Mouse (Mus musculus) heart, embryonic 12.5 days (tissue): ENCODE results near the gene Pde1c. TPM values are rescaled to one million over a fixed set of nuclear protein-coding genes. Genes with fewer than 3 reads are reported as not detected.

ENCODE experiments used
- ATAC-seq: fragments of 200-750 bp; cut with Nextera tagmentation; 2 replicates; pipeline ENCODE4 v1.8.0; 2017; ENCODE audit warnings: moderate TSS enrichment, moderate library complexity; ENCODE audit not compliant: insufficient number of reproducible peaks, low FRiP score
- H3K27ac ChIP-seq: fragments of 300-500 bp; sonication (generic); 2 replicates; pipeline ENCODE4 v1.5.1; 2016; ENCODE audit warnings: mild to moderate bottlenecking, moderate library complexity; ENCODE audit not compliant: poor library complexity, severe bottlenecking
- H3K27me3 ChIP-seq: fragments of 300-500 bp; sonication (generic); replicated peaks from 2 replicates; pipeline ENCODE4 v1.6.1; 2016; ENCODE audit warnings: mild to moderate bottlenecking, moderate library complexity
- H3K36me3 ChIP-seq: fragments of 300-500 bp; sonication (generic); 2 replicates; pipeline ENCODE4 v1.6.1; 2016; ENCODE audit warnings: mild to moderate bottlenecking, moderate library complexity
- H3K4me1 ChIP-seq: fragments of 300-500 bp; sonication (generic); replicated peaks from 2 replicates; pipeline ENCODE4 v1.6.1; 2016; ENCODE audit warnings: mild to moderate bottlenecking
- H3K4me2 ChIP-seq: fragments of 300-500 bp; sonication (generic); 2 replicates; pipeline ENCODE4 v1.6.1; 2016; ENCODE audit warnings: mild to moderate bottlenecking, moderate library complexity
- H3K4me3 ChIP-seq: fragments of 300-500 bp; sonication (generic); 2 replicates; pipeline ENCODE4 v1.5.1; 2016; ENCODE audit warnings: mild to moderate bottlenecking
- H3K9ac ChIP-seq: fragments of 300-500 bp; sonication (generic); 2 replicates; pipeline ENCODE4 v1.6.1; 2016; ENCODE audit warnings: mild to moderate bottlenecking, moderate library complexity
- H3K9me3 ChIP-seq: fragments of 300-500 bp; sonication (generic); replicated peaks from 2 replicates; pipeline ENCODE4 v1.6.1; 2016; ENCODE audit warnings: mild to moderate bottlenecking, moderate library complexity
- WGBS: fragments of 180-500 bp; shearing (Covaris S2); methylation state at CpG from one replicate; pipeline ENCODE4 v1.1.7; 2016; 5-methylcytosine and 5-hydroxymethylcytosine counted together
- polyA plus RNA-seq: library from polyadenylated mRNA; unstranded; fragments of >200 nt; fragmentation: Nextera tagmentation; extraction: Ambion mirVana; gene quantifications from 2 replicates; pipeline ENCODE4 v1.2.1, GENCODE M21; 2016

The Pde1c gene
- polyA plus RNA-seq, 1 experiment from 2014 or later = 2.7 TPM

DNA sequence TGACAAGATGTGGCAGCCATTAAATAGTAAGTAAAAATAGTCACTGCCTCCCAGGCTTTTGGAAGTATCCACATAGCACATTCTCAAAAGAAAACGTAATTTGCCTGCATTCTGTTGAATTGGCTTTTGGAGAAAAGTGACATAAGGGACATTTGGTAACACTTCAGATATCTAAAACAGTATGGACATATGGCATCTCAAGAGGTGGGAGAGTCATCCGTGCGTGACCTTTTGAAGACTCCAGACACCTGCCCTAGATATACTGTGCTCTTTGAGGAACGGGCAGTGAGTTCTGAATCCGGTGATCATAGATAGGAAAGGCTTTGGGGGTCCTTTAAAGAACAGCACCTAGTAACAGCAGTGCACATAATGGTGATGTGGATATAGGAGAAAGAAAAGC, 143.1 kb downstream of the Pde1c start:
- no peak for ATAC-seq
- H3K4me3 ChIP-seq = no peak overlapping the region
- H3K36me3 ChIP-seq = no peaks in the 10 kb centered on the region
- no peaks in the 10 kb centered on the region for H3K27me3 ChIP-seq
- H3K9ac ChIP-seq = no peak overlapping the region
- H3K4me2 ChIP-seq = no peak overlapping the region
- H3K4me1 ChIP-seq = no peaks in the 10 kb centered on the region
- no peak overlapping the region for H3K27ac ChIP-seq
- H3K9me3 ChIP-seq = no peaks in the 10 kb centered on the region
- WGBS = 77% methylated on average over 5 of the region's 5 CpGs

DNA sequence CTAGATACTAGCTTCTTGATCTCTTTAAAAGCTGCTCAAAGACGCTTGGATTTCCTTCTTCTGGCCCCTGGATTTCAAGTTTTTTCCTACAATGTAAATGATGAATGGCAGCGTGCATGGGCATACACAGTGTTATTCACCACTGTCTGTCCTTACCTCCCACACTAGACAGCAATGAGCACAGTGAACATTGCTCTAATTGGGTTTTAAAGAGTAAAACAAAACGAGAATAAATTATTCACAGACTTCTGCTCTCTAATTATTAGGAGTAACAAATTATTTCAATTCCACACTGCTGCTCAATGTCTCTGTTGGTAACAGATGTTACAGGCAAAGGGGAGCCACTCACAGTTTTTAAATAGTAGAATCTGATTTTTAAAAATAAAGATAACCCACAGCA, 146.0 kb downstream of the Pde1c start:
- no peak for ATAC-seq
- H3K36me3 ChIP-seq = no peaks in the 10 kb centered on the region
- no peaks in the 10 kb centered on the region for H3K9me3 ChIP-seq
- 73% methylated on average over 3 of the region's 3 CpGs for WGBS
- no peak overlapping the region for H3K9ac ChIP-seq
- no peak overlapping the region for H3K27ac ChIP-seq
- H3K4me1 ChIP-seq = no peaks in the 10 kb centered on the region
- no peak overlapping the region for H3K4me3 ChIP-seq
- H3K4me2 ChIP-seq = no peak overlapping the region
- H3K27me3 ChIP-seq = no peaks in the 10 kb centered on the region

DNA sequence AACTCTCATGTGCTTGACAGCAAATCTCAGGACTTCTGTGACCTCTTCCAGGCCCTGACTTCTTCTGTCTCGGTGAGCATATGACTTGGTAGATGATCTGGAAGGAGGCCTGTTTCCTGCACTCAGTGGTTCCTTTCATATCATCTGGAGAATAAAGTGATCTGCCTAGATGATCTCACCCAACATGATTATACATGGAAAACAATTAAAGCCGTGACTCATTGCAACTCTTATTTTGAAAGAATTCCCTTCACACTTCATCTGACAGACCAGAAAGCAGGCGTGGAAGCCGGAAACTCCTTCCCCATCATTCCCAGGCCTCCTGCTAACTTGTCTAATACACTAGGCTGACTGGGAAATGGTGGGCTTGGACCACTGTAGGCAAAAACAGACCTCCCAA, 152.7 kb downstream of the Pde1c start:
- Histone ChIP-seq H3K27ac (no peak overlapping the region), H3K4me2 (no peak overlapping the region), H3K27me3 (no peaks in the 10 kb centered on the region), H3K9me3 (no peaks in the 10 kb centered on the region), H3K9ac (no peak overlapping the region), H3K4me3 (no peak overlapping the region), H3K36me3 (no peaks in the 10 kb centered on the region), H3K4me1 (no peaks in the 10 kb centered on the region)
- ATAC-seq = no peak
- 64% methylated on average over 4 of the region's 4 CpGs for WGBS

DNA sequence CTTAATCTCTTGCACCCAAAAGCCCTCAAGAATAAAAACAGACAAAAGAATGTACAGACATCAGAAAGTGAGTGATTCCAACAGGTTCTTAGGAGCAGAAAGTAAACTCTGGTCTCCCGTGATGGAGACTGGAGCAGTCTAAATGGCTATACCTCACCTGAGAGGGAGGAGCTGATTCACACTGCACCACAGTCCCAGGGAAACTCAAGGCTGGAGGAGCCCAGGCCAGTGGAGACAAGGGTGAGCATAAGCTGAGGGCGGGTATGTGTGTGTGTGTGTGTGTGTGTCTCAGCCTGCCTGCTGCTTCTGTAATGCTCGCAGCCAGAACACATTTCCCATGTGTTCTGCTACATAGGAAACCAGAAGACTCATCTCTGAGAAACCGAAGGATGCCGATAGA, 179.7 kb downstream of the Pde1c start:
- H3K27ac ChIP-seq = no peak overlapping the region
- 0 out of 2 replicates have a peak, but pooled peaks cover 6% of the 10 kb centered on the region for H3K4me1 ChIP-seq
- no peak overlapping the region for H3K4me3 ChIP-seq
- no peaks in the 10 kb centered on the region for H3K9me3 ChIP-seq
- H3K36me3 ChIP-seq = no peaks in the 10 kb centered on the region
- H3K27me3 ChIP-seq = no peaks in the 10 kb centered on the region
- ATAC-seq = no peak
- no peak overlapping the region for H3K9ac ChIP-seq
- WGBS = 74% methylated on average over 5 of the region's 5 CpGs
- no peak overlapping the region for H3K4me2 ChIP-seq

- H3K27me3 ChIP-seq = no peaks in the 10 kb centered on the region
- ATAC-seq = no peak
- H3K27ac ChIP-seq = no peak overlapping the region
- no peak overlapping the region for H3K4me3 ChIP-seq
- no peak overlapping the region for H3K9ac ChIP-seq
- no peak overlapping the region for H3K4me2 ChIP-seq
- no peaks in the 10 kb centered on the region for H3K9me3 ChIP-seq
- peaks cover 17% of the 10 kb centered on the region for H3K4me1 ChIP-seq
- H3K36me3 ChIP-seq = no peaks in the 10 kb centered on the region
- 90% methylated on average over 3 of the region's 3 CpGs for WGBS
These were observed 192.5 kb downstream of the Pde1c start for GRCm38 (mm10) chr6:56376359-56376758.

DNA sequence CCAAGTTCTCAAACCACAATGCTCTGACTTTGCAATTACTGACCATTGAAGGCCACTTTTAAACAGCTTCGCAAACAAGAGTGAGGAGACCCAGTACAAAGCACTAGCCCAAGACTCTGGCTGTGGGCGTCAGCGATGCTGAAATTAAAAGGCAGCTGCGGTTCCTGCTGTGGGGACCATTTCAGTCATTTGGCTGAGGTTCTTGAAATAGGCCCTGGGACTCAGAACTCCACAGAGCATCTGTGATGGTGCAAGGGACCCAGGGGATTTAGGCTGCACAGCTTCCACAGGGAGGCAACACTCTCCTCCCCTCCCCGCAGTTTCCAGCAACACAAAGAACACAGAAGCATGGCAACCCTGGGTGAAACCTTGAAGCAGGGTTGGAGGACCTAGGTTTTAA, 194.7 kb downstream of the Pde1c start:
- Histone ChIP-seq H3K27ac (no peak overlapping the region), H3K36me3 (no peaks in the 10 kb centered on the region), H3K4me3 (no peak overlapping the region), H3K4me1 (peaks cover 17% of the 10 kb centered on the region), H3K9ac (no peak overlapping the region), H3K27me3 (no peaks in the 10 kb centered on the region), H3K4me2 (peak overlapping the region; percentile 6; the same call in 1 of the 2 replicates), H3K9me3 (no peaks in the 10 kb centered on the region)
- 90% methylated on average over 5 of the region's 5 CpGs for WGBS
- ATAC-seq = no peak

DNA sequence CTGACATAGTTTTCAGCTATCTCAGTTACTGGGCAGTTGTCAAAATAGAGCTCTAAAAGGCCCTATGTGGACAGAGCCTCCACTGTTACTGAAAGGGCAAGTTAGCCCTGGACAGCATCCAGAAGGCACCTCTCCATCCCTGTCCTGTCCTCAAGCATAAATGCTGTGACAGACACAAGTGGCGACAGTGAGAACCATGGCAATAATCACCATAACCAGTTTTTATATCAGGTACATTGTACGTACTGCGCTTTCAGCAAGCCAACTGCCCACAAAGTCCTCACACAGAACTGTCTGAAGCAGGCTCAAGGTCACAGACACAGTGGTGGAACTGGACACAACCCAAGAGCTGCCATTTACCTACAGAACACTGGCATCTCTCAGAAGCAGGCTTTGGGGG, 195.2 kb downstream of the Pde1c start:
- Histone ChIP-seq H3K4me2 (peak overlapping the region; percentile 6; the same call in 1 of the 2 replicates), H3K9me3 (no peaks in the 10 kb centered on the region), H3K27ac (no peak overlapping the region), H3K27me3 (no peaks in the 10 kb centered on the region), H3K36me3 (no peaks in the 10 kb centered on the region), H3K9ac (no peak overlapping the region), H3K4me3 (no peak overlapping the region), H3K4me1 (peaks cover 17% of the 10 kb centered on the region)
- ATAC-seq = peak; percentile 48; the same call in 1 of the 2 replicates
- 38% methylated on average over 3 of the region's 3 CpGs for WGBS

GRCm38 (mm10) chr6:56373046-56373751, 195.7 kb downstream of the Pde1c start:
- Histone ChIP-seq H3K27me3 (no peaks in the 10 kb centered on the region), H3K36me3 (no peaks in the 10 kb centered on the region), H3K4me1 (peaks cover 16% of the 10 kb centered on the region), H3K4me3 (no peak overlapping the region), H3K9ac (no peak overlapping the region), H3K27ac (no peak overlapping the region), H3K9me3 (no peaks in the 10 kb centered on the region), H3K4me2 (no peak overlapping the region)
- WGBS = 39% methylated on average over 10 of the region's 10 CpGs
- ATAC-seq = no peak; the same call in 1 of the 2 replicates

DNA sequence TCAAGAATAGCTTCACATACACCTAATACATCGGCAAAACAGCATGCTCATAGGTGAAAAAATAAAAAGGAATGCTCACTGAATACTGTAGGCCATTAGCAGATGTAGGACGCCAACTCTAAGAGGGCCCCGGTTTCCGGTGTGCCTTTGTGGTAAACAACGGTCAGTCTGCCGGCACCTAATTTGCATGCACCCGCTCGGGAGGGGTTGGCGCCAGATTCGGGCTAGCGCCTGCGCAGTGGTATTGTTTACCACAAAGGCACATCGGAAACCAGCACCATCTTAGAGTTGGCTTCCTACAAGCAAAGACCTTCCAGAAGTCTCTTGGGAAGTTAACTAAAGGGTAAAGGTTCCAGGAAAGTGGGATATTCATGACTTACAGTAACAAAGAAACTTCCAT, 199.4 kb downstream of the Pde1c start:
- no peak overlapping the region for H3K4me2 ChIP-seq
- no peak for ATAC-seq
- peaks cover 19% of the 10 kb centered on the region for H3K4me1 ChIP-seq
- no peak overlapping the region for H3K27ac ChIP-seq
- no peak overlapping the region for H3K4me3 ChIP-seq
- 78% methylated on average over 13 of the region's 13 CpGs for WGBS
- H3K27me3 ChIP-seq = no peaks in the 10 kb centered on the region
- H3K9me3 ChIP-seq = no peaks in the 10 kb centered on the region
- H3K9ac ChIP-seq = no peak overlapping the region
- H3K36me3 ChIP-seq = no peaks in the 10 kb centered on the region

- Histone ChIP-seq H3K9ac (no peak overlapping the region), H3K27ac (no peak overlapping the region), H3K27me3 (0 out of 2 replicates have a peak, but pooled peaks cover 3% of the 10 kb centered on the region), H3K4me3 (no peak overlapping the region), H3K9me3 (no peaks in the 10 kb centered on the region), H3K4me2 (no peak overlapping the region), H3K36me3 (no peaks in the 10 kb centered on the region), H3K4me1 (peaks cover 7% of the 10 kb centered on the region)
- no peak for ATAC-seq
- 50% methylated on average over 1 of the region's 1 CpGs for WGBS
These were observed 200.8 kb downstream of the Pde1c start for GRCm38 (mm10) chr6:56368116-56368515.

DNA sequence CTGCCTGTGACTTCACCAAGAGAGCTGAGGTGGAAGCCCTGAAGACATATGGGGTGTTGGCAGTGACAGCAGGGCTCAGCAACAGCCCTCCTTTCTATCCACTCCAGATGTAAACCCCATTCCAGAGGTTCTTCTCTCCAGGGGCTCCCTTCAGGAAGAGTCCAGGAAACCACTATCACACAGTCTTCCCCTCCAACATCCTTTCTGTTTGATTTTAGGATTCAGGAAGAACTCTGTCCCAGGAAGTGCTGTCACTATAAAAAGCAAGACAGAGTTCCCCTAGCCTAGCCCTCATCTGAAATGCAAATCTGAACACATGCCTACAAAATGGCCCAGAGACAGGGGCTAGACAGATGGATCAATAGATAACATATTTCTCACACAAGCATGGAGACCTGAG, 201.6 kb downstream of the Pde1c start:
- Histone ChIP-seq H3K4me2 (no peak overlapping the region), H3K27ac (no peak overlapping the region), H3K9me3 (no peaks in the 10 kb centered on the region), H3K27me3 (0 out of 2 replicates have a peak, but pooled peaks cover 3% of the 10 kb centered on the region), H3K36me3 (no peaks in the 10 kb centered on the region), H3K9ac (no peak overlapping the region), H3K4me3 (no peak overlapping the region), H3K4me1 (peaks cover 11% of the 10 kb centered on the region; the same call in 1 of the 2 replicates)
- no peak for ATAC-seq

GRCm38 (mm10) chr6:56362650-56363049, 206.3 kb downstream of the Pde1c start:
- peak; percentile 54; the same call in 1 of the 2 replicates for ATAC-seq
- H3K36me3 ChIP-seq = no peaks in the 10 kb centered on the region
- H3K9ac ChIP-seq = peak overlapping the region; percentile 71; the same call in 1 of the 2 replicates
- H3K27me3 ChIP-seq = 0 out of 2 replicates have a peak, but pooled peaks cover 9% of the 10 kb centered on the region
- peak overlapping the region; percentile 54 for H3K4me3 ChIP-seq
- no peaks in the 10 kb centered on the region for H3K9me3 ChIP-seq
- WGBS = 6% methylated on average over 5 of the region's 5 CpGs
- peaks cover 26% of the 10 kb centered on the region for H3K4me1 ChIP-seq
- H3K4me2 ChIP-seq = peak overlapping the region; percentile 96
- no peak overlapping the region for H3K27ac ChIP-seq
